Mouse (Mus musculus) embryonic fibroblast, embryonic 13.5 days (primary cell): ENCODE results near the gene AI597479.

Experiments
- CTCF ChIP-seq: IDR thresholded peaks from 2 replicates; pipeline ENCODE4 v1.5.1; 2011; ENCODE audit warnings: mild to moderate bottlenecking, control low read depth, low read length, moderate library complexity, borderline replicate concordance; ENCODE audit not compliant: insufficient read depth
- POLR2A ChIP-seq: IDR thresholded peaks from 2 replicates; pipeline ENCODE4 v1.6.1; 2011; ENCODE audit warnings: low read depth, mild to moderate bottlenecking, control low read depth, low read length, moderate library complexity

GRCm38 (mm10) chr1:43070726-43071125 is 27.8 kb upstream of the AI597479 start:
- TF ChIP-seq CTCF (no peak), POLR2A (no peak)
